Mouse (Mus musculus): ENCODE results near the gene Gm20481.
"Not testable (repeated sequence)": the region's sequence is repeated elsewhere in the genome, so short reads cannot be mapped to it uniquely, and the experiment has no call there.

The Gm20481 gene

GRCm38 (mm10) chr17:34969822-34970221 lies at the start of gene Gm20481:
Gm20481 (plus strand) TSS chr17:34969912.
- not testable (repeated sequence) for DNase-seq

GRCm38 (mm10) chr17:34922939-34923338 lies 46.8 kb upstream of the Gm20481 start:
- DNase-seq: no peak

- no peak for DNase-seq
Measured at GRCm38 (mm10) chr17:34924258-34924657, 45.5 kb upstream of the Gm20481 start.

DNA sequence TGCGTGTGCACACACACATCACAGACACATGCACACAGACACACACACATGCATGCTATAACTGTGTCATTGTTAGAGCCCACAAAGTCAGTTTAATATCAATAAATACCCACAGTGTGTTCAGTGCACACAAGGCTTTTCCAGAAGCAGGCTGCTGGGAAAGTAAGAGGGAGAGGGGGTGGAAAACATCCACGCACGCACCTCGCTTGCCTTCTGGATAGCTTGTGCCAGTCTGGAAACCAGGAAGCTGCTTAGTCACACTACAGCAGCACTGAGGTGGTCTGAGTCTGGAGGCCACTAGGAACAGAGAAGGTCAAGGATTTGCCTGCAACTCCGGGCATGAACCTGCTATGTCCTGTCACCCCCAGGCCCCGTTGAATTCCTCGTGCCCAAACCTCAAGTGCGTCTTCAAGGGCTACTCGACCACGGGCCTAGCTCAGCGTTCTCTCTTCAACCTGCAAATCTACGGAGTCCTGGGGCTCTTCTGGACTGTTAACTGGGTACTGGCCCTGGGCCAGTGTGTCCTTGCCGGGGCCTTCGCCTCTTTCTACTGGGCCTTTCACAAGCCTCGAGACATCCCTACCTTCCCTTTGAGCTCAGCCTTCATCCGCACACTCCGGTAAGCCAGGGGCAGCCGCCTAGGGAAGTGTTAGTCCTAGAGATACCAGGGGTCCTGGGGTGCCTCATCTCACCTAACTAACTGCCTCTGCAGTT lies 42.2 kb upstream of the Gm20481 start:
- DNase-seq: no peak

DNA sequence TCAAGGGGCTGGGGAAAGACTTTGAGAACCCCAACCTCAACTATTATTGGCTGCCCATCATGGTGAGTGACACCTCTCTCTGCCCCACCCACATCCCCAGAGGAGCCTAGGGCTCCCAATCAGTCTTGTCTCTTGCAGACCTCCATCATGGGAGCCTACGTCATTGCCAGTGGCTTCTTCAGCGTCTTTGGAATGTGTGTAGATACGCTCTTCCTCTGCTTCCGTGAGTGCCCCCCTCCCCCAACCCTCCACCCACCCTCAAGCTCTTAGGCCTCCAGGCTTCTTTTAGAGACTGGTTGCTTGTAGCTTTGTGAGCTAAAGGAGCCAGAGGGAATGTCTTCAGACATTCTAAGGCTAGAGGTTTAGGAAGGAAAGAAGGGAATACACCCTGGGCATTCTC lies 40.9 kb upstream of the Gm20481 start:
- DNase-seq: no peak

DNA sequence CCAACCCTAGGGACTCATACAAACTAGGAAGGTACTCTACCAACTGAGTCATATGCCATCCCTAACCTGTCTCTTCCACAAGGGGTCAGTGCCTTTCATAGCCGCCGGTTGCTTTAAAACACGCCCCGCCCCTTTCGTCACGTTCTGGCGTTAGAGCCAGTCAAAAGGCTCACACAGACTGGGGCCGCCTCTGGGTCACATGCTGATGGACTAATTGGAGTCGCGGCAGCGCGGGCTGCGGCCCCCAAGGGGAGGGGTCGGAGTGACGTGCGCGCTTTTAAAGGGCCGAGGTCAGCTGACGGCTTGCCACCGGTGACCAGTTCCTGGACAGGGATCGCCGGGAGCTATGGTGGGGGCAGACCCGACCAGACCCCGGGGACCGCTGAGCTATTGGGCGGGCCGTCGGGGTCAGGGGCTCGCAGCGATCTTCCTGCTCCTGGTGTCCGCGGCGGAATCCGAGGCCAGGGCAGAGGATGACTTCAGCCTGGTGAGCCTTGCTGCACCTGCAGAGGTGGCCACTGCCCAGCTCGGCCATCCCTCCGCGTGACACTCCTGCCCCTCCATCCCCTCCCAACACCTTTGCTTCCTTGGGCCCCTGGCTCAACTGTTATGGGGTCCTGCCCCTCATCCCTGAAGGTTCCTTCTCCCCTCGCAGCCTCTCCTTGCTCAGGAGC lies 38.5 kb upstream of the Gm20481 start, which contains the start of gene Neu1:
Gene Neu1 (plus strand): TSS at position 193 of the 674 bp plus-strand sequence.
- peak; percentile 99 for DNase-seq

GRCm38 (mm10) chr17:34931735-34932098 lies 38.0 kb upstream of the Gm20481 start:
- peak; percentile 43 for DNase-seq

DNA sequence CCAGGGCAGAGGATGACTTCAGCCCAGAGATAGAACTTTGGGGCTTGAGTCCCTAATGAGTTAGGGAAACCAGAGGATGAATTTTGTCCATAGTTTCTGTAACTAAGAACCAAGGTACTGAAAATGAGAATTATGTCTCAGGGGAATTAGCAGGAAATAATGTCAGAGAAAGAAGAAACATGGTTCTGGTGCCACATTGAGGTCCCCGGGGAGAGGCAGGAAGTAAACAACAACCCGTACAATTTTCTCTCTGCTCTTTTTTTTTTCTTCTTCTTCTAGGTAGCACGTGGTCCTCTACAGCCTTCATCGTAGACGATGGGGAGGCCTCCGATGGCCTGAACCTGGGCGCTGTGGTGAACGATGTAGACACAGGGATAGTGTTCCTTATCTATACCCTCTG lies 37.4 kb upstream of the Gm20481 start:
- DNase-seq: no peak

DNA sequence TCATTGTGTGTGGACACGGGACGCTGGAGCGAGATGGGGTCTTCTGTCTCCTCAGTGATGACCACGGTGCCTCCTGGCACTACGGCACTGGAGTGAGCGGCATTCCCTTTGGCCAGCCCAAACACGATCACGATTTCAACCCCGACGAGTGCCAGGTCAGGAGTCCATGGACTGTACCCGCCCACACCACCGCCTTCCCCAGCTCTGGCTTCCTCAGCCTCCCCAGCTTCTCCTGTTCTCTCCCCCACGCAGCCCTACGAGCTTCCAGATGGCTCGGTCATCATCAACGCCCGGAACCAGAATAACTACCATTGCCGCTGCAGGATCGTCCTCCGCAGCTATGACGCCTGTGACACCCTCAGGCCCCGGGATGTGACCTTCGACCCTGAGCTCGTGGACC lies 35.7 kb upstream of the Gm20481 start:
- no peak for DNase-seq

- DNase-seq: no peak
Measured at GRCm38 (mm10) chr17:34934830-34935229, 34.9 kb upstream of the Gm20481 start.

GRCm38 (mm10) chr17:34937960-34938505 lies 31.7 kb upstream of the Gm20481 start:
- no peak for DNase-seq

DNA sequence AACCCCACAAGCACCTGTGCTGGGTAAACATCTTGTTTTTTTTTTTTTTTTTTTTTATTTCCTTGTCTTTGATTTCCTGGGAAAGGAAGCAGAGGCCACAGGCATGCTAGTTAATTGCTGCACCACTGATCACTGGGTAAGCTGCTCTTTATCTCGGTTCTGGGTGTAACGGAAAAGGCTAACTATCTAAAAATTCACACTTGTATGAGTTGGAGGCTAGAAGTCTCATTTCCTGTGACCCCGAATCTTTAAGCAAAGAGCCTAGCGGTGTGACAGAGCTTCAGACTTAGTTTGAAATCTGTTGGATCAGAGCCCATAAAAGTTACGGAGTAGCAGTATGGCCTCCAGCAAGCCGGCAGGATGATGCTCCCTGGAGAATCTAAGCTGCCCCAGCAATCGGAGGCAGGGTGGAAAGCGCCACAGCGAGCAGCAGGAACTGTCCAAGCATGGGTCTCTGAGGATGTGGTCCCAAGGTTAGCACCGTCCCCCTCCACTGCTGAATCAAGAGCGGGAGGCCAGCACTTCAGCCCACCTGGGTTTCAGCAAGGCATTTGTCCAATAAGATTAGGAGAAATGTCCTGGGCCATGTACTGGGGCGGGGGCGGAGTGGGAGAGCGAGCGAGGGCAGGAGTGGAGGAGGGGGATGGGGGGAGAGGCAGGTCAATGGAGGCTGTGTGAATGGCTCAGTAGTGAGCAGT lies 28.2 kb upstream of the Gm20481 start:
- no peak for DNase-seq

GRCm38 (mm10) chr17:34943128-34943815 lies 26.4 kb upstream of the Gm20481 start:
- DNase-seq: no peak

DNA sequence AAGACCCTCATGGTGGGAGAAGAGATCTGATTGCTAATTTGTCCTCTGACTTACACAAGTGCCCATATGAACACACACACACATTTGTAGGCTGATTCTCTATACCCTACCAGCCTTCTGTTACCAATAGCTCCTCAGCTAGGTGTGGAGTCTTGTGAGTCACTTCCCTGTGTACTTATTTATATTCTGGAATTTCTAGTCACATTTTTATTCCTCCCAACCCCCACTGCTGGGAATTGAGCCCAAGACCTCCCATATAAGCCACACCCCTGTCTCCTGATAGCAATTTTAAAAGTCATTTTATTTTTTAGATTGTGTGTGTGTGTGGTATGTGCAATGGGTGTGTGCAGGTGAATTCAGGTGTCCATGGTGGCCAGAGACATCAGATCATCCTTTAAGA lies 25.4 kb upstream of the Gm20481 start:
- no peak for DNase-seq

DNA sequence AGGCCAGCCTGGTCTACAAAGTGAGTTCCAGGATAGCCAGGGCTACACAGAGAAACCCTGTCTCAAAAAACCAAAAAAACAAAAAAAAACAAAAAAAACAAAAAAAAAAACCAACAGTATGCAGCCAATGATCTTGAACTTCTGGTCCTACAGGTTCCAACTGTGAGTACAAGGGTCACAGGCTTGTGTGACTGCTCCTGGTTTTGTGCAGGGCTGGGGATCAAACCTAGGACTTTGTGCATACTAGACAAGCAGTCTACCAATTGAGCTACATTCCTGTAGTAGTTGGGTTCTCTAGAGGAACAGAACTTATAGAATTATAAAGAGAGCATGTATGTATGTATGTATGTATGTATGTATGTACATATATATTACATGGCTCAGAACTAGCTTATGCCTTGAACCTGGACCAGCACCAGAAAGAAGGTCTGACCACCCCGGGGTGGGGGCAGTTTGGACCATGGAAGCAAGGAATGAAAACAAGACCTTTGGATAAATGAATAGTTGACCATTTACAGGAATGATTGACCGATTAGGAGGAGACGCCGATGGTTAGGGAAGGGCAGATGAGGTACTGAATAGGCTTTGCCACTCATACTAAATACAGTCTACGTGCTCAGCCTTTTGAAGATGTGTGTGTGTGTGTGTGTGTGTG lies 23.1 kb upstream of the Gm20481 start:
- no peak for DNase-seq

DNA sequence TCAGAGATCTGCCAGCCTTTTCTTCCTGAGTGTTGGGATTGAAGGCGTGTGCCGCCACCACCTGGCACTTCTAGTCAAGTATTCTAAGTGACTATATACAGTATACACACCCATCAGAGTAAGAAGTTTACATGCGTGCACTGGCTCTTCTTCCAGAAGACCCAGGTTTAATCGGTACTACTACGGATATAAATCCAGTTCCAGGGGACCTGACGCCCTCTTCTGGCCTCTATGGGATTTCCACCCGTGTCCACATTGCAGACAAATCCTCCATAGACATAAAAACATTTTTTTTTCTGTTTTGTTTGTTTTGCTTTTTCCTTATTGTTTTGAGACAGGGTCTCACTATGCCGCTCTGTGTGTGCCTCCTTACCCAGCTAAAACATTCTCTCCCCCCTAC lies 22.1 kb upstream of the Gm20481 start:
- DNase-seq: no peak

DNA sequence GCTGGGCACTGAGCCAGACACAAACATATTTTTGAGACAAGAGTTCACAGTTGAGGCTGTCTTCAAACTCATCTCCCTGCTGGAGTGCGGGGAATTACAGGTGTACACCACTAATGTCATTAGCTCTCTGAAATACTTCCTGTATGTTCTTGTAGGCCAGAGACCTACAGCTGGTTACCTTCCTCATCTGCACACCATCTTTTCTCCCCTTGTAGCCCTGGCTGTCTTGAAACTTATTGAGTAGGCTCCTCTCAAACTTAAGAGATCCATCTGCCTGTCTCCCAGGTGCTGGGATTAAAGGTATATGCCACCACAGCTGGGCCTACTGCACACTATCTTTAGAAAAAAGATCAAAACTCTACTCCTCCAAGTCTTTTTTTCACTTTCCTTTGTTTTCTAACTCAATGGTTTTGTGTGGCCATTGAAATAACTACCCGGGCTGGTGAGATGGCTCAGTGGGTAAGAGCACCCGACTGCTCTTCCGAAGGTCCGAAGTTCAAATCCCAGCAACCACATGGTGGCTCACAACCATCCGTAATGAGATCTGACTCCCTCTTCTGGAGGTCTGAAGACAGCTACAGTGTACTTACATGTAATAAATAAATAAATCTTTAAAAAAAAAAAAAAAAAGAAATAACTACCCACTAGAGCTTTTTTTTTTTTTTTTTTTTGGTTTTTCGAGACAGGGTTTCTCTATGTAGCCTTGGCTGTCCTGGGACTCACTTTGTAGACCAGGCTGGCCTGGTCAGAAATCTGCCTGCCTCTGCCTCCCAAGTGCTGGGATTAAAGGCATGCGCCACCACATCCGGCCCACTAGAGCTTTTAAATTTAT lies 20.8 kb upstream of the Gm20481 start:
- not testable (repeated sequence) for DNase-seq

GRCm38 (mm10) chr17:34949553-34949969 lies 20.2 kb upstream of the Gm20481 start:
- DNase-seq: no peak

DNA sequence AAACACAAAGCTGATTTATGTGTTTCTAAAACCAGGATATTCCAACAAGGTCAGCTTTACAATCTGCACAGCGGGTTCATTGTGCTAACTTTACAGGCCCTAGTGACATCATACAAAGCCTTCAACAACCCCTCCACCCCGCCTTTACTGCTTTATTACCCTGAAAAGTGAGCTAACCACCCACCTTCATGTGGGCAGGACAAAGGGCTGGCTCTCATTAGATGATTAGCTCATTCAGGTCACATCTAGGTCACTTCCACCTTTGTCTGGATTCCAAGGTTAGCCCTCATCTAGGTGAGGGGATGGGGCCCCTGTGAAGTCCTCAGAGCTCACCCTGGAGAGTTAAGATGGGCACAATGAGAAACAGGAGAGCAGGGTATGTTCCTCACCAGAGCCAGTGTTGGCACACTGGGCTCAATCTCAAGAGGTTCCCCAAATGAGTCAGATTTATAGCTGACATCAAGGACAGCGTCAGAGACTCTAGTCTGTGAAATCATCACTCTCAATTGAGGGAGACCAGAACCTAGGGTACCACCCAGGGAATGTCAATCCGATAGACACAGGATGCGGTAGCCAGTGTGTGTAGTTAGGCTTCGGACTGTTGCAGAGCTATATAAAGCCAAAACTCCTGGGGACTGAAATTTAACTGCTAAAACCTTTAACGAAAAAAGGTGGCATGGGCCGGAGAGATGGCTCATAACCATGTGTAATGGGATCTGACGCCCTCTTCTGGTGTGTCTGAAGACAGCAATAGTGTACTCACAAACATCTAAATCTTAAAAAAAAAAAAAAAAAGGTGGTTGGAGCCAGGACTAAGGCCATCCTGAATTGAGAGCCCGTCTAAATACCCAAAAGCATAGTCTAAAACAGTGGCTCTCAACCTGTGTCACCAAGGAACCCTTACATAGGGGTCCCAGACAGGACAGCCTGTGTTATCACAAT lies 18.9 kb upstream of the Gm20481 start:
- no peak for DNase-seq

- DNase-seq: peak; percentile 38
Measured at GRCm38 (mm10) chr17:34951636-34952377, 17.9 kb upstream of the Gm20481 start.

Measured in right cerebral cortex, postnatal 14 days (tissue).